Mouse (Mus musculus): ENCODE measurements around the gene Babam2. TPM values are rescaled to one million over a fixed set of nuclear protein-coding genes. Genes with fewer than 3 reads are reported as not detected.

Gene Babam2
- polyA plus RNA-seq, 1 experiment from 2014 or later: 78.7 TPM

DNA sequence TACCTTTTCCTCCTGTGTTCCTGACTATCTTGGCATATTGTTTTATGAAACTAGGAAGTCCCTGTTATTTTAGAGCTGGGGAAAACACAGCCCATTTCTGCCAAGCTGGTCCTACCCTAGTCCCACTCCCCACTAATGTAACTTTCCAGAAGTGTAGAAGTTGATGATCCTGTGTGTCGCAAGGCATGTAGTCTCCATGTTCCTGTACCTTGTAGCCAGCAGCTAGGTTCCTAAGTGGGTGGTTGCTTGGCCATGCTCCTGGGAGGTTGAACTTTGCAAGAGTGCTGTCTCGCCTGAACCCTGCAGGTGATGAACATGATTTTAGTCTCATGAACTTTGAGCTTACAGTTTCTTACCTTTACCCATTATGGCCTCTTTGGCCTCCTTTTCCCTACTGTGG lies 211.3 kb downstream of the Babam2 start:
- Histone ChIP-seq H3K4me1 (replicated peaks) (0 out of 2 replicates have a peak, but pooled peaks cover 3% of the 10 kb centered on the region), H3K4me3 (replicated peaks) (no peak overlapping the region), H3K36me3 (no peaks in the 10 kb centered on the region), H3K4me2 (replicated peaks) (no peak overlapping the region), H3K27me3 (replicated peaks) (no peaks in the 10 kb centered on the region), H3K9me3 (no peaks in the 10 kb centered on the region), H3K9ac (no peak overlapping the region), H3K27ac (no peak overlapping the region)
- WGBS: 88% methylated on average over 2 of the region's 2 CpGs
- ATAC-seq: no peak

DNA sequence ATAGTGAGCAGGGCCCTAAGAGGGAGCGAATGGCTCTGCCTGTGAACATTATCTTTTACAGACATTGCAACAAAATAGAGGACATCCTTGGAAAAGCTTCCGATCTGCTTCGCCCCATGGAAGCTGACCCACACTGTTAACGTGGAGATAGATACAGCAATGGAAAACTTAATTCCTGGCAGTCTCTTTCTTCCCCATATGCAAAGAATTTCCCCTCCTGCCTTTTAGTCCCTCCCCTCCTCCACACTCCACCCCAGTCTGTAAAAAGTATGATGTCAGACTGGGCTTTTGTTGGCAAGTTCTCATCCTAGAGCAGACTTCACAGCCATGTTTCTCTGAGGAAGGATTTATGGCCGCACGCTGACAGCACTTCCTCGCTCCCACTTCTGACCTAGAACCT lies 218.8 kb downstream of the Babam2 start:
- Histone ChIP-seq H3K9me3 (no peaks in the 10 kb centered on the region), H3K27me3 (replicated peaks) (no peaks in the 10 kb centered on the region), H3K4me2 (replicated peaks) (no peak overlapping the region), H3K27ac (peak overlapping the region; percentile 3; the same call in 1 of the 2 replicates), H3K4me3 (replicated peaks) (no peak overlapping the region), H3K9ac (no peak overlapping the region), H3K36me3 (no peaks in the 10 kb centered on the region), H3K4me1 (replicated peaks) (peaks cover 19% of the 10 kb centered on the region)
- ATAC-seq: no peak; the same call in 1 of the 2 replicates
- 76% methylated on average over 7 of the region's 7 CpGs for WGBS

DNA sequence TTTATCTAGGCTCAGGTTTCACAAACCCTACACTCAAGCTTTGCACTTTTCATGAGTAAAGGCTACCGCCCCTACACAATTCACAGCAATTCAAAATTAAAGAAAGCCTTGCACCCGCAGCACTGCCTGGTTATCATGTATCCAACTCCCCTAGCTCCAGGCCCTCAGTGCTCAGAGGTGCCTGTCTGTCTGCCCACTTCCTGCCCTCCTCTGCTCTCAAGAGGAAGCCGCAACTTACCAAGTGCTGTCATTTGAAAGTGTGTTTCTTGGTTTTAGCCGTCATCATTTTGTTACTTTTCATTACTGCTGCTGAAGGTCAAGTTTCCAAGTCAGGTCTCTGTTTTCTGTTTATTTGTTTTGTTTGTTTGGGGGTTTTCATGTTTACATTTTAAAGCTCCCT lies 221.1 kb downstream of the Babam2 start:
- no peak for ATAC-seq
- 89% methylated on average over 4 of the region's 4 CpGs for WGBS
- H3K27me3 ChIP-seq (replicated peaks): no peaks in the 10 kb centered on the region

DNA sequence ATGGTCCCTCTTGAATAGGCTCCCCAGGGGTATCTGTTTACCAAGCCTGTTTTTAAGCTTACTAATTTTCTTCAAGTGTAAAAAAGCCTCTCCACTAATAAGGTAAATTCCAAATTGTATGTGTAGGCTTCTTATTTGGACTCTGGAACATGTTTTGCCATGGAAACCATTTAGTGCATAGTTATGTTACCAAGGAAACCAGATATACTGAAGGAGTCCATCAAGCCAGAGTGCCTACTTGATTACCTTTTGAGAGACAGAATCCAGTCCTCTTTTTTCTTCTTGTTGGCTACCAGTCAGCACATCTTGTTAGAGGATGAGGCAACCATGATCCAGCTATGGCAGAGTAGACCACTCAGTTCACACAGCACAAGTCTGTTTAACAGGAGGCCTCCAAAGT lies 222.6 kb downstream of the Babam2 start:
- no peak for ATAC-seq
- Histone ChIP-seq H3K27me3 (replicated peaks) (no peaks in the 10 kb centered on the region), H3K9ac (no peak overlapping the region), H3K36me3 (no peaks in the 10 kb centered on the region), H3K4me3 (replicated peaks) (no peak overlapping the region), H3K9me3 (no peaks in the 10 kb centered on the region), H3K27ac (no peak overlapping the region; the same call in 1 of the 2 replicates), H3K4me2 (replicated peaks) (no peak overlapping the region), H3K4me1 (replicated peaks) (peaks cover 21% of the 10 kb centered on the region)

More for the DNA sequence above, 221.1 kb downstream of the Babam2 start:
- no peak overlapping the region for H3K9ac ChIP-seq
- H3K4me2 ChIP-seq (replicated peaks): no peak overlapping the region
- H3K4me3 ChIP-seq (replicated peaks): no peak overlapping the region
- peaks cover 21% of the 10 kb centered on the region for H3K4me1 ChIP-seq (replicated peaks)
- H3K9me3 ChIP-seq: no peaks in the 10 kb centered on the region
- H3K36me3 ChIP-seq: no peaks in the 10 kb centered on the region
- no peak overlapping the region for H3K27ac ChIP-seq

DNA sequence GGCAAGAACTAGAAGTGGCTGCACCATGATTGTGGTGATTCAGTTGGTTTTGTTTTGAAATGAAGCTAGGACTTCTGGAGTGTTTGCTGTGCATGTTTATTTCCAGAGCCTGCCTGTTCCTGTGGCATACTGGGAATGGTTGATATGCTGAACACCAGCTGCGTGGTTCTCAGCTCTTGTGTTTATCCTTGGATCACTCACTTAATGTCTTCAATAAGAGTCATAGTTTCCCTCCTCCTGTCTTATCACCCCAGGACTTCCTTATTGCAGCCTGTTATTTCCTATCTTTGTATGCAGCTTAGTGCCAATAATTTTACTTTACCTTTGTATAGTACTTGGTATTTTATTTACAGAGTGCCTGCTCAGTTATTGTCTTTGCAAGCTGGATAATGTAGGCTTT lies 223.4 kb downstream of the Babam2 start:
- H3K9me3 ChIP-seq: no peaks in the 10 kb centered on the region
- H3K9ac ChIP-seq: no peak overlapping the region
- 25% methylated on average over 1 of the region's 1 CpGs for WGBS
- H3K4me3 ChIP-seq (replicated peaks): no peak overlapping the region
- H3K4me2 ChIP-seq (replicated peaks): no peak overlapping the region
- H3K27me3 ChIP-seq (replicated peaks): no peaks in the 10 kb centered on the region
- peak; percentile 61; the same call in 1 of the 2 replicates for ATAC-seq
- no peaks in the 10 kb centered on the region for H3K36me3 ChIP-seq
- H3K27ac ChIP-seq: no peak overlapping the region; the same call in 1 of the 2 replicates
- H3K4me1 ChIP-seq (replicated peaks): peaks cover 20% of the 10 kb centered on the region

DNA sequence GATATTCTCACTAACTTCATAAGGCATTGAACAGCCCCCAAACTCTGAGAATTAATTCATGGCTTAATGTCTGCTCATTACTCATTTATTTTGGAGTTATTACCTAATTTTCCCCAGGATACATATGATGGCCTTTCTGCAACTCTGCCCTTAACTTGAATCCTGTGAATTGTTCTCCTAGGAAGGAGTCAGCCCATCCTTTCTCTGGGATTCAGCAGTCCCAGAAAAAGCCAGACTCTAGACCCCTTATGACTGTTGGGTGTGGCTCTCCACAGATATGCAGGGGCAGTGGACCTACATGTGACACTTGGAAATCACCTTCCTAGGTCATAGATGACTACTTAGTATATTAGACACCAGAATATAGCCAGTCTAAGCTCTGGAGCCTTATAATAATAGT lies 226.6 kb downstream of the Babam2 start:
- Histone ChIP-seq H3K4me1 (replicated peaks) (peaks cover 13% of the 10 kb centered on the region), H3K27me3 (replicated peaks) (no peaks in the 10 kb centered on the region), H3K4me2 (replicated peaks) (no peak overlapping the region), H3K27ac (no peak overlapping the region), H3K9ac (no peak overlapping the region), H3K36me3 (no peaks in the 10 kb centered on the region), H3K9me3 (no peaks in the 10 kb centered on the region), H3K4me3 (replicated peaks) (no peak overlapping the region)
- no peak for ATAC-seq

DNA sequence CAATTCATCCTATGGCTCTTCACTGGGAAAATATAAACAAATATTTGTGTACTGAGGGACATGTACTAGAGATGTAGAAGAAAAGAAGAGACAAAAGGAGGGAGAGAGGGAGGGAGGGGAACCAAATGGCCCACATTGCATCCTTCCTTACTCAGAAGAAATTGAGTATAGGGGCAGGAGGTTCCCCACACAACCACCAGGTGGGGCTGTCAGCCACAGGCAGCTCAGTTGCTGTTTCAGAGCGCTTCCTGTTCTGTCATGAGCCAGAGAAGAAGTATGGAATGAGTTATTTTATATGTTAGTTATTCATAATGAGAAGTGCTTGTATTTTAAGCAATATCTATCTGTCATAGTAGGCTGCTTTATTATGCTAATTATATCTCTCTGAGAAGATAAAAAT lies 229.1 kb downstream of the Babam2 start:
- no peak overlapping the region for H3K4me2 ChIP-seq (replicated peaks)
- no peak for ATAC-seq
- 92% methylated on average over 1 of the region's 1 CpGs for WGBS
- no peak overlapping the region for H3K27ac ChIP-seq
- H3K4me1 ChIP-seq (replicated peaks): no peaks in the 10 kb centered on the region
- no peak overlapping the region for H3K4me3 ChIP-seq (replicated peaks)
- no peak overlapping the region for H3K9ac ChIP-seq
- H3K36me3 ChIP-seq: no peaks in the 10 kb centered on the region
- no peaks in the 10 kb centered on the region for H3K27me3 ChIP-seq (replicated peaks)
- no peaks in the 10 kb centered on the region for H3K9me3 ChIP-seq

DNA sequence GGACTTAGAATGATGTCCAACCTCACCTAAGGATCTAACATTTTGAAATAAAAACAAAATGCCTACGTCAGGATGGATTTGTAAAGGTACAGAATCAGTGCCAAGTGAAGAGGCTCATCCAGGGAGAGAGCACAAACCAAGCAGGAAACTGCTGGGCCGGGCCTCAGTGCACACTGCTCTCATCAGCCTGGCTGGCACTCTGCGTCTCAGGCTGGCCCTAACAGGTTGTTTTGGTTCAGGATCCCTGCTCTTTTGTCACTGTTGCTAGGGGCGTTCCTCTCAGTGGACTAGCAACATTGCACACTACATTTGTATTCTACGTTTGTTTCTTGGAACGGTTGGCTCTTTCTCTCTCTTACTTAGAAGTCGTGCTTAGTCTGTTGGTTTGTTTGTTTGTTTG lies 231.5 kb downstream of the Babam2 start:
- no peaks in the 10 kb centered on the region for H3K27me3 ChIP-seq (replicated peaks)
- no peak overlapping the region for H3K4me2 ChIP-seq (replicated peaks)
- no peak overlapping the region for H3K4me3 ChIP-seq (replicated peaks)
- no peaks in the 10 kb centered on the region for H3K36me3 ChIP-seq
- no peak overlapping the region for H3K27ac ChIP-seq
- H3K9ac ChIP-seq: no peak overlapping the region
- H3K9me3 ChIP-seq: no peaks in the 10 kb centered on the region
- no peak for ATAC-seq
- no peaks in the 10 kb centered on the region for H3K4me1 ChIP-seq (replicated peaks)
- WGBS: 78% methylated on average over 7 of the region's 7 CpGs

DNA sequence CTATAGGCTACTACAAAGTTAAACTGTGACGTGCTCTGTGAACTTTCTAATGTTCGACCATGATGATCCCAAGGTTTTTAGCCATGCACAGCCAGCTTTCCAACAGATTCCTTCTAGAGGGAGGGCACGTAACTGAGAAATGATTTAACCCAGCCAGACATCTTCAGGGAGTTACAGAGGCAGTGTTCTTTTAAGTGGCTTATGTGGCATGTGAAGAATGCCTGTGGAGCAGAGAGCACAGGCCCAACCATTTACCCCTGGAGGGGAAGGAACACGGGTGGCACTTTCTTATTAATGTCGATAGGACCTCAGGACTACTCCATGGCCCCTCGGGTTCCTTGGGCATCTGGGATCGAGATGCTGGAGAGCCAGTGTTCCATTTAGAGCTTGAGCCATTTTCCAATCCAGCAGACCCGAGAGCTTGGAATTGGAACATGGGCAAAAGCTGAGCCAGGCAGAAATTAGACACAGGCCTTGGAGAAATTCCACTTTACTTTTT lies 233.7 kb downstream of the Babam2 start:
- Histone ChIP-seq H3K4me2 (replicated peaks) (no peak overlapping the region), H3K4me3 (replicated peaks) (no peak overlapping the region), H3K4me1 (replicated peaks) (0 out of 2 replicates have a peak, but pooled peaks cover 5% of the 10 kb centered on the region), H3K36me3 (no peaks in the 10 kb centered on the region), H3K27ac (no peak overlapping the region), H3K27me3 (replicated peaks) (no peaks in the 10 kb centered on the region), H3K9ac (no peak overlapping the region), H3K9me3 (no peaks in the 10 kb centered on the region)
- no peak for ATAC-seq
- 74% methylated on average over 8 of the region's 8 CpGs for whole genome bisulfite sequencing

DNA sequence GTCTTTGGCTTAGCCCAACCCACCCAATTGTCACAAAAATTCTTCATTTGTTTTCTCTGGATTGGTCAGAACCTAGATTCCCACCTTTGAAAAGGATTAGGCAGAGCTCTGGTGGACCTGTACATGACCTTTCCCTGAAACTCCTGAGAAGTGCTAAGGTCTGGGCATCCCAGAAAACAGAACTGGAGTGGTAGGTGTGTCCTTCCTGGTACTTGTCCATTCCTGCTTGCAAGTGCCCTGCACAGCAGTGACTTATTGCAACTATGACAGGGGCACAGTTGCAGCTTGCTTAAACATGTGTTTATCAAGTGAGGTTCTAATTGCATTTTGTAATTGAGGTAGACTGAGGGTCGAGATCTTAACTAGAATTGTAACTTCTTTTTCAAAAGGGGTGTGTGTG lies 234.2 kb downstream of the Babam2 start:
- Histone ChIP-seq H3K27ac (no peak overlapping the region), H3K4me3 (replicated peaks) (no peak overlapping the region), H3K4me2 (replicated peaks) (no peak overlapping the region), H3K36me3 (no peaks in the 10 kb centered on the region), H3K9ac (no peak overlapping the region), H3K9me3 (no peaks in the 10 kb centered on the region), H3K27me3 (replicated peaks) (no peaks in the 10 kb centered on the region), H3K4me1 (replicated peaks) (0 out of 2 replicates have a peak, but pooled peaks cover 5% of the 10 kb centered on the region)
- 80% methylated on average over 1 of the region's 1 CpGs for WGBS
- ATAC-seq: no peak

DNA sequence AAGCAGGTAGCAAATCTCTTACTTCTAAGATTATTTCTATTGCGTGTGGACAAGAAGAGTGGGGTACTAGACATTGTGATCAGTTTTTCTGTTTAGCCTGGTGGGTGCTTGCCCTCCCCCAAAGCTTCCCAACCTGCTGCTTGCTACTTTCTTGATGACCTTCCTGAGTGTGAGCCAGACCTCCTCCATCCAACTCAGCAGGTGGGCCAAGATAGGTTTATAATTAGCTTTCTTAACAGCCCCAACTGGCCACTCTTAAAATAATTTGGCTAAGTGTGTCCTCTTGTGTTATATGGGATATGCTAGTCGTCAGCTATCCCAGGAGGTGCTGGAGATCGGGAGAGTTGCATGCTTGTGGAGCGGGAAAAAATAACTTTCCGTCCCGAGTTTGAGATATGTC lies 235.8 kb downstream of the Babam2 start:
- 63% methylated on average over 6 of the region's 6 CpGs for WGBS
- Histone ChIP-seq H3K9ac (no peak overlapping the region), H3K4me2 (replicated peaks) (no peak overlapping the region), H3K36me3 (no peaks in the 10 kb centered on the region), H3K27me3 (replicated peaks) (no peaks in the 10 kb centered on the region), H3K4me1 (replicated peaks) (0 out of 2 replicates have a peak, but pooled peaks cover 5% of the 10 kb centered on the region), H3K4me3 (replicated peaks) (no peak overlapping the region), H3K9me3 (no peaks in the 10 kb centered on the region), H3K27ac (no peak overlapping the region)
- ATAC-seq: no peak

DNA sequence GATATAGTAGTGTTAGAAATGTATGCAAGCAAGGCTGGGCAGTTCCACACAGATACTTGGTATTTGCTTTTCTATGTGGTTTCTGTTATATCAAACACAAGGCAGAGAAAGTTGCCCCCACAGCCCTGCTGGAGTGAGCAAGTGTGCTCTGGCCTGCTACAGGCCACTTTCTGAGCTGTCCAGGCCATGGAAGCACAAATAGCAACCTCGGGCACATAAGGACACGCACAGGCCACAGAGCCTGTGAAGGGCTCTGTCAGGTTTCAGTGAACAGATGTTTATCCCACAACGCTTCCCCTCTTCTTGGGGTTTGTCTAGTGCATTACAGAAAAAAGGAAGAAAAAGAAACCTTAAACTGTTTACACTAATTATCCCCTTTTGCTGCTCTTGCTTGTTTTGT lies 236.9 kb downstream of the Babam2 start:
- no peak for ATAC-seq
- WGBS: 57% methylated on average over 3 of the region's 3 CpGs
- Histone ChIP-seq H3K27ac (no peak overlapping the region), H3K36me3 (no peaks in the 10 kb centered on the region), H3K9ac (no peak overlapping the region), H3K4me2 (replicated peaks) (no peak overlapping the region), H3K9me3 (no peaks in the 10 kb centered on the region), H3K4me3 (replicated peaks) (no peak overlapping the region), H3K4me1 (replicated peaks) (0 out of 2 replicates have a peak, but pooled peaks cover 5% of the 10 kb centered on the region), H3K27me3 (replicated peaks) (no peaks in the 10 kb centered on the region)

DNA sequence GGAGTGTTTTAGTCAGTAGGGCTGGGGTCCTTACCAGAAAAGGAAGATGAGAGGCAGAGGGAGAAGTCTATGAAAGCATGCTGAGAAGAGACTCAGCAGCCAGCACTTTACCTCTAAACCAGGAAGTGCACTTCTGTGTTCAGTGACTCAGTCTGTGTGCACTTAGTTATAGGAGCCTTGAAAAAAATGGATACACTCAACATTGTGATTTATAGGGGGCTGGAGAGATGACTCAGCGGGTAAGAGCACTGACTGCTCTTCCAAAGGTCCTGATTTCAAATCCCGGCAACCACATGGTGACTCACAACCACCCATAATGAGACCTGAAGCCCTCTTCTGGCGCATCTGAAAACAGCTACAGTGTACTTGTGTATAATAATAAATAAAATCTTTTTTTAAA lies 238.5 kb downstream of the Babam2 start:
- H3K4me2 ChIP-seq (replicated peaks): no peak overlapping the region
- ATAC-seq: 0 out of 2 replicates have a peak, but pooled peaks have one; percentile 41
- 79% methylated on average over 3 of the region's 3 CpGs for WGBS
- H3K4me1 ChIP-seq (replicated peaks): 0 out of 2 replicates have a peak, but pooled peaks cover 5% of the 10 kb centered on the region
- no peak overlapping the region for H3K9ac ChIP-seq
- H3K27me3 ChIP-seq (replicated peaks): no peaks in the 10 kb centered on the region
- H3K4me3 ChIP-seq (replicated peaks): no peak overlapping the region
- no peaks in the 10 kb centered on the region for H3K36me3 ChIP-seq
- no peak overlapping the region for H3K27ac ChIP-seq
- H3K9me3 ChIP-seq: no peaks in the 10 kb centered on the region

All from intestine, embryonic 15.5 days (tissue).